Mouse (Mus musculus): ENCODE measurements at regions not wholly inside any gene's neighbourhood (a gene's known extent, or its start where the extent isn't known, plus 50 kb on each side); places are given as distances from the start of the nearest gene placed in this dataset.

DNA sequence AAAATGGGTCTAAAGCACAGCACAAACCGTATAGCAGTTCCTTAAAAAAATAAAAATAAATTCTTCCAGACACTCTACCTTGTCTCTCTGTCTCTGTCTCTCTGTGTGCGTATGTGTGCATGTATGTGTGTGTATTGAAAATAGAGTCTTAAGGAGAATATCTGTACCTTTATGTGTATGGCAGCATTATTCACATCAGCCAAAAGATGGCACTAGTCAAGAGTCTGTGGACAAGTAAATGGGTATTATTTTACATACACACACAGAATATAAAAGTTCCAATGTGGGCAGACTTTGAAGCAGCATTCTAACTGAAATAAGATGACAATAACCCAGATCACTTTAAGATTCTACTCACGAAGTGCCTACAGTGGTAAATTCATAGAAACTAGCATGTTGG is 249.3 kb downstream of the Tex13c3 start:
- Histone ChIP-seq H3K9ac (replicated peaks; ENCODE audit: low read length) (no peak overlapping the region), H3K4me2 (ENCODE audit: low read depth, low read length) (no peak overlapping the region), H3K27me3 (ENCODE audit: insufficient read depth, low read length) (no peaks in the 10 kb centered on the region), H3K9me3 (ENCODE audit: low read length) (no peaks in the 10 kb centered on the region), H3K27ac (no peak overlapping the region), H3K4me1 (ENCODE audit: insufficient read depth, low read length) (no peaks in the 10 kb centered on the region), H3K4me3 (ENCODE audit: low read length) (no peak overlapping the region), H3K36me3 (ENCODE audit: insufficient read depth, low read length) (no peaks in the 10 kb centered on the region)
- no peak for TF ChIP-seq CTCF (IDR thresholded peaks at IDR 0.05; ENCODE audit: low read depth)
- DNase-seq (ENCODE audit: low spot score) (no peak), ATAC-seq (no peak)
- 74% methylated on average over 3 of the region's 3 CpGs for WGBS

DNA sequence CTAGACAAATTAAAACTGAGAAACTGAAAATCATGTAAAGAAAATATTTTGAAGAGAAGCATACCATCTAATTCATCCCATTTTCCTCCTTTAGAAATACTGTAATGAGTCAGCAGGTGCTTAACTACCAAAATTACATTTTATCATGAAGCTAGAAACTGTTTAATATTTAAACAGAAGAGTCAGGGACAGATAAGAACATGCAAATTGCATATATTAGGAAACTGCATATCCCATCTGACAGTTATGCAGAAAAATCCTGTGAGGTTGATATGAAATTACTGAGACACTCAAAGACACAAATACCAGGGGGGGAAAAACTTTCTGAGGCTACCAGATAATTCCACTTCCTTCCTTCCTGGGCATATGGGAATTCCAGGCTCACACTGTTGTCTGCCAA is 257.8 kb downstream of the Tex13c3 start:
- Histone ChIP-seq H3K4me1 (ENCODE audit: insufficient read depth, low read length) (no peaks in the 10 kb centered on the region), H3K4me2 (ENCODE audit: low read depth, low read length) (no peak overlapping the region), H3K9me3 (ENCODE audit: low read length) (no peaks in the 10 kb centered on the region), H3K27me3 (ENCODE audit: insufficient read depth, low read length) (no peaks in the 10 kb centered on the region), H3K4me3 (ENCODE audit: low read length) (no peak overlapping the region), H3K36me3 (ENCODE audit: insufficient read depth, low read length) (no peaks in the 10 kb centered on the region), H3K27ac (no peak overlapping the region), H3K9ac (replicated peaks; ENCODE audit: low read length) (no peak overlapping the region)
- DNase-seq (ENCODE audit: low spot score) (no peak), ATAC-seq (no peak)
- no peak for TF ChIP-seq CTCF (IDR thresholded peaks at IDR 0.05; ENCODE audit: low read depth)

- 69% methylated on average over 1 of the region's 1 CpGs for WGBS
- no peaks in the 10 kb centered on the region for H3K9me3 ChIP-seq (ENCODE audit: low read length)
- no peak for ATAC-seq
- H3K36me3 ChIP-seq (ENCODE audit: insufficient read depth, low read length): no peaks in the 10 kb centered on the region
- no peak for TF ChIP-seq CTCF (IDR thresholded peaks at IDR 0.05; ENCODE audit: low read depth)
- H3K9ac ChIP-seq (replicated peaks; ENCODE audit: low read length): no peak overlapping the region
- H3K27me3 ChIP-seq (ENCODE audit: insufficient read depth, low read length): no peaks in the 10 kb centered on the region
- no peak for DNase-seq (ENCODE audit: low spot score)
- no peak overlapping the region for H3K4me2 ChIP-seq (ENCODE audit: low read depth, low read length)
- H3K27ac ChIP-seq: no peak overlapping the region
- no peak overlapping the region for H3K4me3 ChIP-seq (ENCODE audit: low read length)
- no peaks in the 10 kb centered on the region for H3K4me1 ChIP-seq (ENCODE audit: insufficient read depth, low read length)
Measured at GRCm38 (mm10) chrX:19220785-19221496, 260.2 kb downstream of the Tex13c3 start.

GRCm38 (mm10) chrX:19219727-19220126 is 261.4 kb downstream of the Tex13c3 start:
- no peak for ATAC-seq
- Histone ChIP-seq H3K27ac (no peak overlapping the region), H3K4me2 (ENCODE audit: low read depth, low read length) (no peak overlapping the region), H3K36me3 (ENCODE audit: insufficient read depth, low read length) (no peaks in the 10 kb centered on the region), H3K9me3 (ENCODE audit: low read length) (no peaks in the 10 kb centered on the region), H3K4me1 (ENCODE audit: insufficient read depth, low read length) (no peaks in the 10 kb centered on the region), H3K9ac (replicated peaks; ENCODE audit: low read length) (no peak overlapping the region), H3K4me3 (ENCODE audit: low read length) (no peak overlapping the region), H3K27me3 (ENCODE audit: insufficient read depth, low read length) (no peaks in the 10 kb centered on the region)
- no peak for DNase-seq (ENCODE audit: low spot score)
- no peak for TF ChIP-seq CTCF (IDR thresholded peaks at IDR 0.05; ENCODE audit: low read depth)
- 87% methylated on average over 2 of the region's 2 CpGs for WGBS

DNA sequence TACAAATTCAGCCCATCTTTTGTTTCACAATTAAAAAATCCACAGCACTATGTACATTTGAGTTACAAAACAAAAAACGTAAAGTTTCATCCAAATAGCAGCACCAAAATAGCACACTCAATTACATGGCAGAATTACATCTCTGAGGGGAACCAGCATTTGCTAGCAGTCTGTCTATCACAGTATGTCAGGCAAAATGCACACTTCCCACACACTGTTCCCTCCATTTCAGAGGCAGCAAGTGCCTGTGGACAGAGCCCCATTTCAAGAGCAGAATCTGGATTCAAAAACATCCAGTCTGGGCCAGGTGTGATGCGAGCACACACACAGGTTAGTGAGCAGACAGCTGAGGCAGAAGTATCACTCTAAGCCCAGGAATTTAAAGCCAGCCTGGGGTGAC is 261.8 kb downstream of the Tex13c3 start:
- DNase-seq (ENCODE audit: low spot score): no peak
- H3K4me2 ChIP-seq (ENCODE audit: low read depth, low read length): no peak overlapping the region
- no peaks in the 10 kb centered on the region for H3K36me3 ChIP-seq (ENCODE audit: insufficient read depth, low read length)
- H3K27me3 ChIP-seq (ENCODE audit: insufficient read depth, low read length): no peaks in the 10 kb centered on the region
- H3K4me3 ChIP-seq (ENCODE audit: low read length): no peak overlapping the region
- TF ChIP-seq CTCF (IDR thresholded peaks at IDR 0.05; ENCODE audit: low read depth): no peak
- no peak for ATAC-seq
- no peak overlapping the region for H3K27ac ChIP-seq
- no peaks in the 10 kb centered on the region for H3K4me1 ChIP-seq (ENCODE audit: insufficient read depth, low read length)
- WGBS: 86% methylated on average over 2 of the region's 2 CpGs
- H3K9me3 ChIP-seq (ENCODE audit: low read length): no peaks in the 10 kb centered on the region
- no peak overlapping the region for H3K9ac ChIP-seq (replicated peaks; ENCODE audit: low read length)

GRCm38 (mm10) chrX:19206420-19206819 is 274.7 kb downstream of the Tex13c3 start:
- no peak overlapping the region for H3K4me2 ChIP-seq (ENCODE audit: low read depth, low read length)
- H3K9me3 ChIP-seq (ENCODE audit: low read length): no peaks in the 10 kb centered on the region
- no peaks in the 10 kb centered on the region for H3K27me3 ChIP-seq (ENCODE audit: insufficient read depth, low read length)
- 63% methylated on average over 1 of the region's 1 CpGs for WGBS
- no peak overlapping the region for H3K4me3 ChIP-seq (ENCODE audit: low read length)
- H3K27ac ChIP-seq: no peak overlapping the region
- no peaks in the 10 kb centered on the region for H3K36me3 ChIP-seq (ENCODE audit: insufficient read depth, low read length)
- H3K9ac ChIP-seq (replicated peaks; ENCODE audit: low read length): no peak overlapping the region
- ATAC-seq (no peak), DNase-seq (ENCODE audit: low spot score) (no peak)
- H3K4me1 ChIP-seq (ENCODE audit: insufficient read depth, low read length): no peaks in the 10 kb centered on the region
- no peak for TF ChIP-seq CTCF (IDR thresholded peaks at IDR 0.05; ENCODE audit: low read depth)

- Histone ChIP-seq H3K36me3 (ENCODE audit: insufficient read depth, low read length) (no peaks in the 10 kb centered on the region), H3K9me3 (ENCODE audit: low read length) (no peaks in the 10 kb centered on the region), H3K4me1 (ENCODE audit: insufficient read depth, low read length) (no peaks in the 10 kb centered on the region), H3K4me3 (ENCODE audit: low read length) (no peak overlapping the region), H3K27ac (no peak overlapping the region), H3K27me3 (ENCODE audit: insufficient read depth, low read length) (no peaks in the 10 kb centered on the region), H3K9ac (replicated peaks; ENCODE audit: low read length) (no peak overlapping the region), H3K4me2 (ENCODE audit: low read depth, low read length) (no peak overlapping the region)
- no peak for TF ChIP-seq CTCF (IDR thresholded peaks at IDR 0.05; ENCODE audit: low read depth)
- ATAC-seq (no peak), DNase-seq (ENCODE audit: low spot score) (no peak)
- 77% methylated on average over 1 of the region's 1 CpGs for WGBS
Measured at GRCm38 (mm10) chrX:19202542-19202941, 278.6 kb downstream of the Tex13c3 start.

Measured in hindbrain, postnatal 0 days (tissue).